Mouse (Mus musculus) CH12.LX (cell line): ENCODE data around the gene Gpcpd1. TPM values are rescaled to one million over a fixed set of nuclear protein-coding genes. Genes with fewer than 3 reads are reported as not detected.

Experiments used
- DNase-seq: peaks from one replicate; pipeline ENCODE4 v3.0.0-alpha.2; 2013; ENCODE audit errors: extremely low read depth
- H3K27ac ChIP-seq: 2 replicates; pipeline ENCODE4 v1.5.1; 2012; ENCODE audit warnings: low read depth, mild to moderate bottlenecking, control low read depth, moderate library complexity; ENCODE audit not compliant: insufficient read depth
- H3K27me3 ChIP-seq: replicated peaks from 2 replicates; pipeline ENCODE3; 2012; ENCODE audit warnings: inconsistent platforms
- H3K36me3 ChIP-seq, 2 experiments: replicated peaks in 1 of 2; 2 replicates each; pipeline versions ENCODE3 to v1.6.1; 2012; ENCODE audit warnings: inconsistent platforms in 1 of 2, low read length in 1 of 2, mild to moderate bottlenecking in 1 of 2, mixed read lengths in 1 of 2, moderate library complexity in 1 of 2; ENCODE audit not compliant: control insufficient read depth in 1 of 2, insufficient read depth in 1 of 2
- H3K4me1 ChIP-seq, 2 experiments: 2 replicates each; pipeline ENCODE4 v1.6.1; 2012; ENCODE audit warnings: inconsistent platforms in 1 of 2, moderate library complexity in 1 of 2; ENCODE audit not compliant: insufficient read depth in 2 of 2, control insufficient read depth in 1 of 2
- H3K4me2 ChIP-seq: 2 replicates; pipeline ENCODE4 v1.6.1; 2012; ENCODE audit warnings: low read depth, mild to moderate bottlenecking, control low read depth; ENCODE audit not compliant: poor library complexity, insufficient read depth, severe bottlenecking
- H3K4me3 ChIP-seq, 3 experiments: fragments of 150-350 bp in 1 of 3; sonication (generic) in 1 of 3; replicated peaks in 1 of 3; 2 replicates each; pipeline versions ENCODE3 to v1.5.1; 2011 to 2012; ENCODE audit warnings: low read depth in 2 of 3, low read length in 2 of 3, mild to moderate bottlenecking in 2 of 3, moderate library complexity in 2 of 3, control low read depth in 1 of 3, improper control_type of control experiment in 1 of 3, inconsistent platforms in 1 of 3, mixed read lengths in 1 of 3; ENCODE audit not compliant: poor library complexity in 1 of 3
- H3K79me2 ChIP-seq: replicated peaks from 2 replicates; pipeline ENCODE4 v1.6.1; 2012; ENCODE audit warnings: mild to moderate bottlenecking, moderate library complexity; ENCODE audit not compliant: control insufficient read depth, poor library complexity, insufficient read depth, severe bottlenecking; ENCODE audit errors: extremely low read depth
- H3K9ac ChIP-seq: 2 replicates; pipeline ENCODE4 v1.6.1; 2012; ENCODE audit warnings: low read depth, mild to moderate bottlenecking, control low read depth, moderate library complexity; ENCODE audit not compliant: insufficient read depth
- H3K9me3 ChIP-seq: replicated peaks from 2 replicates; pipeline ENCODE3; 2012; ENCODE audit warnings: low read length, inconsistent platforms, mixed read lengths
- BHLHE40 ChIP-seq: IDR thresholded peaks from 2 replicates; pipeline ENCODE4 v1.6.1; 2011; ENCODE audit warnings: mild to moderate bottlenecking, low read depth, low read length, improper control_type of control experiment
- CHD1 ChIP-seq: IDR thresholded peaks from 2 replicates; pipeline ENCODE4 v1.6.1; 2012; ENCODE audit warnings: low read depth, low read length, improper control_type of control experiment, inconsistent platforms
- CTCF ChIP-seq, 2 experiments: IDR thresholded peaks in 1 of 2; conservative IDR thresholded peaks in 1 of 2; 2 replicates each; pipeline ENCODE4 v1.5.1; 2011 to 2012; ENCODE audit warnings: low read depth in 2 of 2, low read length in 2 of 2, improper control_type of control experiment in 1 of 2, inconsistent platforms in 1 of 2, mild to moderate bottlenecking in 1 of 2, moderate library complexity in 1 of 2
- ELF1 ChIP-seq: IDR thresholded peaks from 2 replicates; pipeline ENCODE4 v1.6.1; 2014; ENCODE audit warnings: low read depth, mild to moderate bottlenecking, inconsistent platforms, low read length, improper control_type of control experiment
- EP300 ChIP-seq: IDR thresholded peaks from 2 replicates; pipeline ENCODE4 v1.6.1; 2011; ENCODE audit warnings: low read length, improper control_type of control experiment
- IRF4 ChIP-seq: IDR thresholded peaks from 2 replicates; pipeline ENCODE4 v1.6.1; 2014; ENCODE audit warnings: low read depth, mild to moderate bottlenecking, inconsistent platforms, low read length, improper control_type of control experiment
- JUN ChIP-seq: IDR thresholded peaks from 2 replicates; pipeline ENCODE4 v1.6.1; 2011; ENCODE audit warnings: low read depth, mild to moderate bottlenecking, low read length, improper control_type of control experiment, moderate library complexity; ENCODE audit not compliant: insufficient read depth
- KAT2A ChIP-seq: IDR thresholded peaks from 2 replicates; pipeline ENCODE4 v1.6.1; 2012; ENCODE audit warnings: low read length, improper control_type of control experiment, inconsistent platforms; ENCODE audit not compliant: insufficient replicate concordance
- MAZ ChIP-seq: IDR thresholded peaks from 2 replicates; pipeline ENCODE4 v1.6.1; 2012; ENCODE audit warnings: low read depth, mild to moderate bottlenecking, inconsistent platforms, low read length, improper control_type of control experiment, moderate library complexity
- MEF2A ChIP-seq: IDR thresholded peaks from 2 replicates; pipeline ENCODE4 v1.6.1; 2014; ENCODE audit warnings: low read depth, mild to moderate bottlenecking, inconsistent platforms, low read length, improper control_type of control experiment, borderline replicate concordance
- PAX5 ChIP-seq: IDR thresholded peaks from 2 replicates; pipeline ENCODE4 v1.6.1; 2012; ENCODE audit warnings: low read length, inconsistent platforms, mixed read lengths
- SIN3A ChIP-seq: IDR thresholded peaks from 2 replicates; pipeline ENCODE4 v1.6.1; 2012; ENCODE audit warnings: low read length, improper control_type of control experiment, inconsistent platforms
- TBP ChIP-seq: conservative IDR thresholded peaks from 2 replicates; pipeline ENCODE4 v1.6.1; 2011; ENCODE audit warnings: low read depth, low read length, improper control_type of control experiment
- TCF12 ChIP-seq: IDR thresholded peaks from 2 replicates; pipeline ENCODE4 v1.6.1; 2014; ENCODE audit warnings: low read depth, mild to moderate bottlenecking, inconsistent platforms, low read length, improper control_type of control experiment
- UBTF ChIP-seq: IDR thresholded peaks from 2 replicates; pipeline ENCODE4 v1.6.1; 2012; ENCODE audit warnings: low read depth, mild to moderate bottlenecking, inconsistent platforms, low read length, improper control_type of control experiment, moderate library complexity
- ZC3H11A ChIP-seq: IDR thresholded peaks from 2 replicates; pipeline ENCODE4 v1.6.1; 2012; ENCODE audit warnings: low read depth, mild to moderate bottlenecking, inconsistent platforms, low read length, improper control_type of control experiment
- dilution Hi-C: fragments of 300-500 bp; cut with MboI; formaldehyde crosslinking; loops from 2 replicates; pipeline ENCODE4 v1.14.3; 2020; ENCODE audit warnings: low sequenced_read_pairs; ENCODE audit not compliant: extremely low pct_unique_long_range_greater_than_20kb, extremely low pct_ligation_motif_present
- in situ Hi-C: fragments of 300-500 bp; cut with MboI; formaldehyde crosslinking; loops from 3 replicates; pipeline ENCODE4 v1.14.3; 2019; ENCODE audit warnings: low sequenced_read_pairs, low pct_ligation_motif_present, low pct_unique_long_range_greater_than_20kb, mixed read lengths
- polyA plus RNA-seq: library from polyadenylated mRNA; unstranded; fragments of >175 nt; gene quantifications from 2 replicates; pipeline ENCODE4 v1.2.1, GENCODE M21; 2012; ENCODE audit warnings: low read depth; ENCODE audit not compliant: insufficient read length
- total RNA-seq, 2 experiments: library from RNA; depleted of rRNA; stranded (reverse); fragments of 300-350 nt in 1 of 2; fragments of >200 nt in 1 of 2; gene quantifications; 2 replicates each; pipeline ENCODE4 v1.2.3; 2012 to 2014

Gene Gpcpd1
- total and polyA plus RNA-seq, 3 experiments: 30.9 to 60.8 (median 33.5) TPM

DNA sequence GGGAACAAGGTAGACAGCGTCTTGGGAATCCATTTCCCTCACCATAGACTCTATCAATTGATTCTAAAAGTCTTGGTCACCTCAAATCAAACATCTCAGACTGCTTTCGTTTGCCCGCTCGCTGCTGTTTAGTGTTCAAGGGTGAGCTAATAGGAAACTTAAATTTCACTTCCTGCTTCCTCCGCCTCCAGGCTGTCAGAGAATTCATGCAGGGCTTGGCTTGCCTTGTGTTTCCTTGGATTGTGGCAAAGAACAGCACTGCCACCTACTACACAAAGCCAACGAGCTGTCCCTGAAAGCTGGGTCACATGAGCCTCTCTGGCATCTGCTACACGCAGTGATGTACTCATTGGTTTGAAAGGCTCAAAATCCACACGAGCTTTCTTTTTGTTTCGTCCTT lies 78.3 kb downstream of the Gpcpd1 start:
- TF ChIP-seq JUN (peak; percentile 31; the same call in 1 of the 2 replicates), EP300 (peak; percentile 46; the same call in 1 of the 2 replicates), ELF1 (peak; percentile 55), IRF4 (peak; percentile 59), MEF2A (no peak), SIN3A (no peak)
- TF ChIP-seq, all 38 proteins: peak for 4
- no peak for DNase-seq
- Histone ChIP-seq H3K36me3 (no peaks in the 10 kb centered on the region), H3K4me1 (peaks cover 2 to 16% of the 10 kb centered on the region in 2 experiments; a peak in 2 of 4 replicates), H3K4me2 (peak overlapping the region; percentile 71), H3K79me2 (no peaks in the 10 kb centered on the region), H3K4me3 (no peak overlapping the region), H3K9me3 (peaks cover 14% of the 10 kb centered on the region), H3K27ac (peak overlapping the region; percentile 28; the same call in 1 of the 2 replicates), H3K9ac (peak overlapping the region; percentile 7; the same call in 1 of the 2 replicates), H3K27me3 (no peaks in the 10 kb centered on the region)
- in situ Hi-C loops: no loop called here
- dilution Hi-C loops: no loop called here

- Histone ChIP-seq H3K9me3 (peaks cover 8% of the 10 kb centered on the region), H3K79me2 (no peaks in the 10 kb centered on the region), H3K4me3 (no peak overlapping the region), H3K36me3 (no peaks in the 10 kb centered on the region), H3K4me2 (no peak overlapping the region), H3K4me1 (peaks cover 0 to 11% of the 10 kb centered on the region in 2 experiments; a peak in 2 of 4 replicates), H3K9ac (no peak overlapping the region), H3K27me3 (no peaks in the 10 kb centered on the region), H3K27ac (no peak overlapping the region)
- no peak for DNase-seq
- dilution Hi-C loops: no loop called here
- no peak for TF ChIP-seq TCF12
- in situ Hi-C loops: no loop called here
These were observed 80.0 kb downstream of the Gpcpd1 start for GRCm38 (mm10) chr2:132507521-132507920.

- dilution Hi-C loops: no loop called here
- Histone ChIP-seq H3K9me3 (peaks cover 6% of the 10 kb centered on the region), H3K27me3 (no peaks in the 10 kb centered on the region), H3K9ac (no peak overlapping the region), H3K36me3 (no peaks in the 10 kb centered on the region), H3K79me2 (no peaks in the 10 kb centered on the region), H3K4me3 (no peak overlapping the region), H3K27ac (no peak overlapping the region), H3K4me2 (no peak overlapping the region), H3K4me1 (peaks cover 0 to 11% of the 10 kb centered on the region in 2 experiments; a peak in 2 of 4 replicates)
- in situ Hi-C loops: no loop called here
- no peak for DNase-seq
- no peak for TF ChIP-seq KAT2A
- TF ChIP-seq TBP: no peak
- no peak for TF ChIP-seq CTCF (conservative IDR thresholded peaks at IDR 0.05 in 1 of 2, IDR thresholded peaks at IDR 0.05 in 1 of 2; ENCODE audit: low read depth in 2 of 2, low read length in 2 of 2)
- TF ChIP-seq JUN: no peak
- no peak for TF ChIP-seq UBTF
- no peak for TF ChIP-seq MAZ
- TF ChIP-seq PAX5: no peak
- TF ChIP-seq CHD1: no peak
- TF ChIP-seq ZC3H11A: no peak
- TF ChIP-seq TCF12: no peak
- no peak for TF ChIP-seq BHLHE40
These were observed 80.4 kb downstream of the Gpcpd1 start for GRCm38 (mm10) chr2:132507091-132507490.
